Mouse (Mus musculus): ENCODE data around the gene Mis18a.
A peak's percentile ranks its signal among the peaks of the same experiment; 100 is the strongest.

Mis18a gene

GRCm38 (mm10) chr16:90704161-90704825 is 22.9 kb downstream of the Mis18a start:
- no peak for DNase-seq (ENCODE audit: low spot score in 2 of 2)

GRCm38 (mm10) chr16:90703646-90704045 is 23.6 kb downstream of the Mis18a start:
- DNase-seq (ENCODE audit: low spot score in 2 of 2): no peak

DNA sequence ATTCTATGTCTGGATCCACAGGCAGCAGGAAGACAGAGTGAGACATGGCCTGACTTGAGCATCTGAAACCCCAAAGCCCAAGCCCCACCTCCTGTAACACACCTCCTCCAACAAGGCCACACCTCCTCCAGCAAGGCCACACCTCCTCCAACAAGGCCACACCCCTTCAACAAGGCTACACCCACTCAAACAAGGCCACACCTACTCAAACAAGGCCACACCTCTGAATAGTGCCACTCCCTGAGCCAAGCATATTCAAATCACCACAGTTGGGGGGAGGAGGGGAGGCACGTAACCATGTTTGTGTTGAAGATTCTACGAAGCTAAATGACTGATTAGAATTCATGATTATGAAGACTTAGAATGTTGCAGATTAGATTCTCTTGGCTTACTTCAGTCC is 25.7 kb downstream of the Mis18a start:
- DNase-seq (ENCODE audit: low spot score in 2 of 2): no peak

DNA sequence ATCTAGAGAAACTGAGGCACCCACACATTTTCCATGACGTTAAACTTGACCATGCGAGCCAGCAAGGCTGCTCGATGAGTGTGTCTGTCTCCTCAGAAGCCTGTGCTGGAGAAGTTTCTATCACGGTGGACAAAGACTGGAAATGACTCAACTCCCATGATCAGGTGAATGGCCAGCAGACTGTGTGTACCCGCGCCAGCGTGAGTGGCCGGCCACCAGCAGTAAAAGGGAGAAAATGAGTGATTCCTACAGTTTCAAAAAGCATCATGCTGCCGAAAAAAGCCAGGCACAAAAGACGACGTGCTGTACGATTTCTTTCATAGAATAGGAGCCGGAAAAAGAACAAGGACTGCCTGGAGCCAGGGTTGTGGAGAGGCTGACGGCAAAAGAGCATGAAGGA is 27.8 kb downstream of the Mis18a start:
- no peak for DNase-seq (ENCODE audit: low spot score in 2 of 2)

DNA sequence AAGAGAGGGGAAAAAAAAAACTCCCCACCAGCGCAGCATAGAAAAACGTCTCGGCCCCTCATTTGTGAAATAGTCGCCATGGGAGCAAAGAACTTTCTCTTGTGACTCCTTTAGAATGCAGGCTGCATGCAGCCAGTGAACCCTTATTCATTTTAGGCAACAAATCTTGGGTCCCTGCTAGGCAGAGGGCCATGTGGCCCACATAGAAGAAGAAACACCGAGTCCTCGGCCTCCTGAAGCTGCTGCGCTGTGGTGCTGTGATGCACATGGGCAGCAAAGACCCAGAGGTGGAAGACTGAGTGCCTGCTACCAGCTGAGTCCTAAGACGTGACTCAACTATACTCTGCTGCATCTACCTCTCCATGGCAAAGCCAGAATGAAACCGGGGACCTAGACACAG is 30.9 kb downstream of the Mis18a start:
- no peak for DNase-seq (ENCODE audit: low spot score in 2 of 2)

- no peak for DNase-seq (ENCODE audit: low spot score in 2 of 2)
Observed at GRCm38 (mm10) chr16:90695121-90695520, 32.1 kb downstream of the Mis18a start.

DNA sequence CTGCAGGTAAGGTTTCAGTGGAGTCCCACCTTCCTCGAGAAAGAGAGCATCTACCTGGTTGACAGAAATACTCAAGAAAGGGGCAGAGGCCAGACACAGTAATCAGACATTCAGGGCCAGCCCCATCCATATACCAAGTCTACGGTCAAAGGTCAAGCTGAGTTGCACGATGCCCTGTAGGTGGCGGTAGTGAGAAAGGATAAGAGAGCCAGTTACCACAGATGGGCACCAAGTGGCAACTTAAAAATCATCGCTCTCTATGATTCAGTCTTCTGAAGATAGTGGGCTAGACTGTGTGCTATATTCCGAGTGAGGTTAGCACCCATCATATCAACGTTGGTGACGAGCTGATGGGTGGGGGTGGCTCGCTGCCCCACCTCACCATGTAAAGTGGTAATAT is 32.5 kb downstream of the Mis18a start:
- no peak for DNase-seq (ENCODE audit: low spot score in 2 of 2)

DNA sequence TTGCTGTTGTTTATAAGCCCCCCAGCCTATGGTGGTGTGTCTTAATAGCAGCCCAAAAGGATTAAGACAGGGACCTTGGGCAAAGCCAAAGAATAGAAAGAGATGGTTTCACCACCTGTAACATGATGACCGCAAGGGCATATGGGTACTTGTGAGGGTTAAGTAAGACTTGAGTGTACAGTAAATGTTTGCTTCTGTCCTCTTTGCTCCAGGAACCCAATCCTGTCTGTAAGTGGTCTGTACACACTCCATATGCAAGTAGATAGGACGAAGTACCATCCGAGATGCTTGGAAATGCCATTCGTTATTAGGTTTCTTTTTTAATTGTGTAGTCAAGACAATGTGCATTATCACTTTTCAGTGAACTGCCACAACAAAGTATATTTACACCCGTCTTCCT is 33.6 kb downstream of the Mis18a start:
- DNase-seq (ENCODE audit: low spot score in 2 of 2): no peak

GRCm38 (mm10) chr16:90692704-90693385 is 34.4 kb downstream of the Mis18a start:
- DNase-seq (ENCODE audit: low spot score in 2 of 2): peak in 1 of 2 experiments; percentile 11

DNA sequence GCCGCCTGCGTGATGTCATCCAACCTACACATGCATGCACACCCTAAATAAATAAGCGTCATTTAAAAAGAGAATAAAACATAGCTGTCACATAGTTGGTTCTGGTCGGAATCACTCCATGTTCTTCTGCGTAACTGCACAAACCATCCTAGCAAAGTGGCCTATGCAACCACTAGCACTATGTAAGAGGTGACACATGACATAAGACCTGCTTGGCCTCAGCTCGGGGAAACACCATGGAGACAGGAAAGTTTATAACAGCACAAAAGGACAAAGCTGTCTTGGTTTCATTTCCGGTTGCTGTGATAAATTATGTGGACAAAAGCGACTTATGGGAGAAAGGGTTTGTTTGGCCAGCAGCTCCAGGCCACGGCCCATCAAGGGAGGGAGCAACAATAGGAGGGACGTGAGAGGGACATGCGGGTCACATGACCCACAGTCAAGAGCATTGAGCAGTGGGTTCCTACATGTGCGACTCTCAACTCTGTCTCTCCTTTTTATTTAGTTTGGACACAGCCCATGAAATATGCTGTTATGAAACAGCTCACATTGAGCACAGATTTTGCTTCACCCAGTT is 39.4 kb downstream of the Mis18a start:
- no peak for DNase-seq (ENCODE audit: low spot score in 2 of 2)

DNA sequence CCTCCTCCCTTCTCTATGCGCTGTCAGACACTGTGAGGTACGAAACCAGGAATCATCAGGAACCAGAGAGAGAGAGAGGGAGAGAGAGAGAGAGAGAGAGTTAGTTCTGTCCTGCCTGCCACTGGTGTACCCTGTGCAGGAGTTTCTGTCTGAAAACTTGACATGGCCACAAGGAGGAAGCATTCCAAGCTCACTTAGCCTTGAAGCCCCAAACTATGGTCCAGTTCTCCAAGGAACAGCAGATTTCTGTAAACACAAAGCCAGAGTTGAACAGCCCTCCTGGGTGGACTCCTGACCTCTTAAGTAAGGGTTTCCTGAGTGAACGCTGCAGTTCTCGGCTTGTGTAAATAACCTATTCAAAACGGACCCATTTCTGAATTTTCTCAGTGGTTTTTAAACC is 40.2 kb downstream of the Mis18a start:
- DNase-seq (ENCODE audit: low spot score in 2 of 2): no peak

GRCm38 (mm10) chr16:90684092-90684491 is 43.1 kb downstream of the Mis18a start:
- no peak for DNase-seq (ENCODE audit: low spot score in 2 of 2)

DNA sequence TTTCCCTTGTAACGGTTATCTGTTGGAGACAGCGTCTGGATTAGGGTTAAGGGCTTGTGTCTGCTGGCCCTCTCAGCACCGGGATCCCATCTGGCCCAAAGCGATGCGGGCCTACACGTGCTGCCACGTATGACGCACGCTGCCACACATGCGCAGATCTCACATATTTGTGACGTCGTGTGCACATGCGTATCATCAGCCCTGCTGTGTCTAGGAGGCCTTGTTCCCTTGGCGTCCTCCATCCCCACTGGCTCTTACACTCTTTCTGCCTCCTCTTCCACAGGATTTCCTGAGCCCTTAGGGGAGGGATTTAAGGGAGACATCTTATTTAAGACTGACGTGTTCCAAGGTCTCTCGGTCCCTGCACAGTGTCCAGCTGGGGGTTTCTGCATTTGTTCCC is 47.2 kb downstream of the Mis18a start:
- no peak for DNase-seq (ENCODE audit: low spot score in 2 of 2)

- DNase-seq (ENCODE audit: low spot score in 2 of 2): no peak
Observed at GRCm38 (mm10) chr16:90678820-90679219, 48.4 kb downstream of the Mis18a start.

- DNase-seq (ENCODE audit: low spot score in 2 of 2): peak; percentile 7 to 57
Observed at GRCm38 (mm10) chr16:90676920-90677574, 50.2 kb downstream of the Mis18a start.

GRCm38 (mm10) chr16:90674651-90675050 is 52.6 kb downstream of the Mis18a start:
- DNase-seq (ENCODE audit: low spot score in 2 of 2): no peak

DNA sequence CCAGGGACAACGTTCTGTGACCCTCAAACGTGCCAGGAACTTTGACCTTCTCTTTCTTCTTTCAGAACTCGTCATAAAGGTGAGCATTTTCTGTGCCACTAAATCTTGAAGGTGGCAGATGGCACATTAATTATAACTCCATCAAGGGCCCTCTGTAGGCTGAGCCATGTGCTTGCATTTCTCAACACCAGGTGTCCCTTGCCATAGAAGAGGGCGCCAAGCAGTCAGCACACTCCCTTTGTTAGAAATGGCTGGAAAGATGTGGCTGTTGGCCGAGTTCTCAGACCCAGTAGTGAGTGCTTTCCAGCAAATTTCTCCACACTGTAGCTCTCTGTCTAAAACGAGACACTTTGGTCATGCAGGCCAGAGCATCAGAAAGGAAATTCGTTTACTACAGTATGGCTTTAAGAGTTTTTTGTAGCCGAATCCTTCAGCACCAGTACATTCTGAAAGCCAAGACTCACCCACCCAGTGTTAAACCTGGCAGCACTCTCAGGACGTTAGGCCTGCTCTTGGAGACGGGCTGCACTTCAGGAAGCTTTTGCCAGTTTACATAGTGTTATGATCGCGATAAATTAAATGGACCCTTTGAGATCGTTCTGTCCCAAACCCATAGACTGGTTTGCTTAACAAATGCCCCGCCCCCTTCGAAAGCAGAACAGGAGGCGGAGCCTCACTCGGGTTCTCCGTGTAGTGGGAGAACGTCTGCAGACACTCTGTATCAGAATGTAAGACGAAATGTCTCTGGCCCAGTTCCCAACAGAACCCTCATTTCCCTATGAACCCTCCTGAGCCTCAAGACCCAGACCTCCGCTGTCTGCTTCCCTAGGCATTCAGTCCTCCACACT is 53.5 kb downstream of the Mis18a start:
- peak in 1 of 2 experiments; percentile 21 for DNase-seq (ENCODE audit: low spot score in 2 of 2)

Measured in urinary bladder, postnatal 36 days (tissue).